Mouse (Mus musculus): ENCODE measurements at regions not wholly inside any gene's neighbourhood (a gene's known extent, or its start where the extent isn't known, plus 50 kb on each side); places are given as distances from the start of the nearest gene placed in this dataset.
"Not testable (repeated sequence)": the region's sequence is repeated elsewhere in the genome, so short reads cannot be mapped to it uniquely, and the experiment has no call there.

- intact Hi-C loops (cut with DNase I), result no loop called here
- peak; percentile 13 to 24 for DNase-seq (ENCODE audit: low spot score in 2 of 2)
These were observed 536.4 kb downstream of the Fam19a2 start for GRCm38 (mm10) chr10:123800067-123800691.

- intact Hi-C loops (cut with DNase I), result no loop called here
- DNase-seq (ENCODE audit: low spot score in 2 of 2), result peak in 1 of 2 experiments; percentile 12
These were observed 537.1 kb downstream of the Fam19a2 start for GRCm38 (mm10) chr10:123800692-123801528.

- intact Hi-C loops (cut with DNase I), result no loop called here
These were observed 547.1 kb downstream of the Fam19a2 start for GRCm38 (mm10) chr10:123810882-123811281.

GRCm38 (mm10) chr10:123813142-123813541, 549.3 kb downstream of the Fam19a2 start:
- intact Hi-C loops (cut with DNase I), result no loop called here
- no peak for DNase-seq (ENCODE audit: low spot score in 2 of 2)

More at GRCm38 (mm10) chr10:123810882-123811281, 547.1 kb downstream of the Fam19a2 start:
- no peak for DNase-seq (ENCODE audit: low spot score in 2 of 2)

- intact Hi-C loops (cut with DNase I), result no loop called here
- peak; percentile 67 to 85 for DNase-seq (ENCODE audit: low spot score in 2 of 2)
These were observed 576.4 kb downstream of the Fam19a2 start for GRCm38 (mm10) chr10:123840061-123840751.

GRCm38 (mm10) chr10:123842141-123842540, 578.3 kb downstream of the Fam19a2 start:
- intact Hi-C loops (cut with DNase I), result no loop called here

GRCm38 (mm10) chr10:123843604-123844003, 579.8 kb downstream of the Fam19a2 start:
- intact Hi-C loops (cut with DNase I), result no loop called here
- no peak for DNase-seq (ENCODE audit: low spot score in 2 of 2)

More at GRCm38 (mm10) chr10:123842141-123842540, 578.3 kb downstream of the Fam19a2 start:
- no peak for DNase-seq (ENCODE audit: low spot score in 2 of 2)

- intact Hi-C loops (cut with DNase I), result no loop called here
These were observed 582.8 kb downstream of the Fam19a2 start for GRCm38 (mm10) chr10:123846631-123847030.

GRCm38 (mm10) chr10:123848564-123848963, 584.8 kb downstream of the Fam19a2 start:
- intact Hi-C loops (cut with DNase I), result no loop called here
- DNase-seq (ENCODE audit: low spot score in 2 of 2), result no peak

More at GRCm38 (mm10) chr10:123846631-123847030, 582.8 kb downstream of the Fam19a2 start:
- DNase-seq (ENCODE audit: low spot score in 2 of 2), result no peak

- intact Hi-C loops (cut with DNase I), result no loop called here
- no peak for DNase-seq (ENCODE audit: low spot score in 2 of 2)
These were observed 611.7 kb downstream of the Fam19a2 start for GRCm38 (mm10) chr10:123875459-123875858.

- DNase-seq (ENCODE audit: low spot score in 2 of 2), result no peak
- intact Hi-C loops (cut with DNase I), result no loop called here
These were observed 612.1 kb downstream of the Fam19a2 start for GRCm38 (mm10) chr10:123875882-123876281.

GRCm38 (mm10) chr10:123888681-123889172, 624.9 kb downstream of the Fam19a2 start:
- intact Hi-C loops (cut with DNase I), result no loop called here
- peak in 1 of 2 experiments; percentile 8 for DNase-seq (ENCODE audit: low spot score in 2 of 2)

GRCm38 (mm10) chr10:123919054-123919453, 655.3 kb downstream of the Fam19a2 start:
- DNase-seq (ENCODE audit: low spot score in 2 of 2), result peak; percentile 9 to 35
- intact Hi-C loops (cut with DNase I), result no loop called here

GRCm38 (mm10) chr10:123929955-123930354, 666.2 kb downstream of the Fam19a2 start:
- no peak for DNase-seq (ENCODE audit: low spot score in 2 of 2)
- intact Hi-C loops (cut with DNase I), result no loop called here

GRCm38 (mm10) chr10:123938732-123939131, 674.9 kb downstream of the Fam19a2 start:
- intact Hi-C loops (cut with DNase I), result not testable (repeated sequence)

More at GRCm38 (mm10) chr10:123938732-123939131, 674.9 kb downstream of the Fam19a2 start:
- DNase-seq (ENCODE audit: low spot score in 2 of 2), result not testable (repeated sequence)
